Mouse (Mus musculus) kidney, embryonic 16.5 days (tissue): ENCODE results near the gene Hlx. TPM values are rescaled to one million over a fixed set of nuclear protein-coding genes. Genes with fewer than 3 reads are reported as not detected.
A peak's percentile ranks its signal among the peaks of the same experiment; 100 is the strongest.

Experiments
- ATAC-seq: fragments of 200-750 bp; cut with Nextera tagmentation; 2 replicates; pipeline ENCODE4 v1.8.0; 2017; ENCODE audit warnings: moderate TSS enrichment; ENCODE audit not compliant: low FRiP score, low TSS enrichment
- H3K27ac ChIP-seq: fragments of 300-500 bp; sonication (generic); 2 replicates; pipeline ENCODE4 v1.5.1; 2014; ENCODE audit warnings: low read length
- H3K27me3 ChIP-seq: fragments of 300-500 bp; sonication (generic); 2 replicates; pipeline ENCODE4 v1.6.1; 2014; ENCODE audit warnings: low read length, control low read depth, mixed read lengths; ENCODE audit not compliant: insufficient read depth
- H3K36me3 ChIP-seq: fragments of 300-500 bp; sonication (generic); 2 replicates; pipeline ENCODE4 v1.6.1; 2014; ENCODE audit warnings: low read length, control low read depth, mixed read lengths; ENCODE audit not compliant: insufficient read depth
- H3K4me1 ChIP-seq: fragments of 300-500 bp; sonication (generic); 2 replicates; pipeline ENCODE4 v1.6.1; 2014; ENCODE audit warnings: low read length, control low read depth, mixed read lengths; ENCODE audit not compliant: insufficient read depth
- H3K4me2 ChIP-seq: fragments of 300-500 bp; sonication (generic); replicated peaks from 2 replicates; pipeline ENCODE4 v1.6.1; 2014; ENCODE audit warnings: low read depth, low read length
- H3K4me3 ChIP-seq: fragments of 300-500 bp; sonication (generic); 2 replicates; pipeline ENCODE4 v1.5.1; 2014; ENCODE audit warnings: mild to moderate bottlenecking, low read length
- H3K9ac ChIP-seq: fragments of 300-500 bp; sonication (generic); replicated peaks from 2 replicates; pipeline ENCODE4 v1.6.1; 2014; ENCODE audit warnings: low read length
- H3K9me3 ChIP-seq: fragments of 300-500 bp; sonication (generic); 2 replicates; pipeline ENCODE4 v1.6.1; 2016; ENCODE audit warnings: low read length, control low read depth
- WGBS: fragments of 180-500 bp; shearing (Covaris S2); extraction: QIAGEN DNeasy Blood & Tissue Kit; methylation state at CpG from one replicate; pipeline ENCODE4 v1.1.7; 2014; 5-methylcytosine and 5-hydroxymethylcytosine counted together
- polyA plus RNA-seq: library from polyadenylated mRNA; unstranded; fragments of >200 nt; fragmentation: Nextera tagmentation; extraction: Ambion mirVana; gene quantifications from 2 replicates; pipeline ENCODE4 v1.2.1, GENCODE M21; 2015

The Hlx gene
- polyA plus RNA-seq = 12.8 and 13.2 TPM in 2 replicates

DNA sequence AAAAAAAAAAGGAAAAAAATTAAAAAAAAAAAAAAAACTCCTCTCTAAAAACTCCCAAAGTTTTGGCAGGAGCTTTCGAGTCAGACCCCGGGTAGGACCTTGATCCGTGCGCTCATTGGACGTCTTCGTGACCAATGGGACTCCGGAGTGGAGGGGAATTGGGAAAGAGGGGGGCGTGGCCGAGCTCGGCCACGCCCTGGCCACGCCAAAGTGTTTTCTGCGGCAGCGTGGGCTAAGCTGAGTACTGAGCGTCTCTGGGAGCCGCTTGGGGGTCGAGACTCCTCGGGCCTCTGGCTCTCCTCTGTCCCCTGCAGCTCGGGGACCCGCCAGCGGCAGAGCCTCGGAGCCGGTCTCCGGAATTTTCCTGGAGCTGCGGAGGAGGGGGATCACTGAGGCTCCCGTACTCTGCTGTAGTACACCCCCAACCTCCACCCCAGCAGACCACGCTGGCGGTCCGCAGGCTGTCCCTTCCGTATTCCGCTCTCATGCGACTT is at the start of gene Hlx:
Hlx (minus strand) TSS at position 64 of the 494 bp plus-strand sequence.
- peak within 1 kb of the TSS; percentile 87 for H3K4me2 ChIP-seq
- H3K4me3 ChIP-seq = peak within 1 kb of the TSS; percentile 60
- ATAC-seq = peak; percentile 89
- H3K27me3 ChIP-seq = peaks cover 86% of the 10 kb centered on the region
- peak within 1 kb of the TSS; percentile 69 for H3K9ac ChIP-seq
- peaks cover 23% of the 10 kb centered on the region for H3K4me1 ChIP-seq
- no peaks in the 10 kb centered on the region for H3K9me3 ChIP-seq
- peak within 1 kb of the TSS; percentile 86 for H3K27ac ChIP-seq
- no peaks in the 10 kb centered on the region for H3K36me3 ChIP-seq
- 0% methylated on average over 32 of the region's 32 CpGs for WGBS

DNA sequence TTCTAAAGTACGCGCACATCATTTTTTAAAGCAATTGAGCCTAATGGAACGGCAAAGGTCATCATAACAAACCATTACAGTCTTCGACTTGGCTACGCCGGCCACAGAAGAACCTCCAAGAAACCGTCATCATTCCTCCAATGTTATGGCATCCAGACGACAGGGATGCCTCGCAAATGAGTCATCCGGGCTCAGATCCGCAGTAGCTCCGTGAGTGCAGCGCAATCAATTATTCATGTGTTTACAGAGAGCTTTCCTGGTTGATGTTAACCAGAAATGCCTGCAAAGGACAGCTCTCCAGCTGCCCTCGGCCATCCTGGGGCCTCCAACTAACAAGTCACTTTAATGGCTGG is 49.7 kb upstream of the Hlx start:
- 47% methylated on average over 14 of the region's 14 CpGs for WGBS
- Histone ChIP-seq H3K4me1 (no peaks in the 10 kb centered on the region), H3K9me3 (no peaks in the 10 kb centered on the region), H3K9ac (no peak overlapping the region), H3K4me2 (no peak overlapping the region), H3K27me3 (peaks cover 19% of the 10 kb centered on the region), H3K4me3 (no peak overlapping the region), H3K36me3 (no peaks in the 10 kb centered on the region), H3K27ac (no peak overlapping the region)
- peak; percentile 75 for ATAC-seq

- no peaks in the 10 kb centered on the region for H3K9me3 ChIP-seq
- WGBS = 54% methylated on average over 10 of the region's 10 CpGs
- H3K27me3 ChIP-seq = peaks cover 25% of the 10 kb centered on the region
- no peaks in the 10 kb centered on the region for H3K36me3 ChIP-seq
- H3K4me3 ChIP-seq = no peak overlapping the region
- no peak overlapping the region for H3K27ac ChIP-seq
- no peak overlapping the region for H3K4me2 ChIP-seq
- H3K4me1 ChIP-seq = no peaks in the 10 kb centered on the region
- peak; percentile 64; the same call in 1 of the 2 replicates for ATAC-seq
- H3K9ac ChIP-seq = no peak overlapping the region
These were observed 49.1 kb upstream of the Hlx start for GRCm38 (mm10) chr1:184781286-184782160.

- Histone ChIP-seq H3K27ac (no peak overlapping the region), H3K4me3 (no peak overlapping the region), H3K9me3 (no peaks in the 10 kb centered on the region), H3K36me3 (no peaks in the 10 kb centered on the region), H3K4me2 (no peak overlapping the region), H3K9ac (no peak overlapping the region), H3K4me1 (0 out of 2 replicates have a peak, but pooled peaks cover 4% of the 10 kb centered on the region), H3K27me3 (peaks cover 50% of the 10 kb centered on the region)
- 92% methylated on average over 6 of the region's 6 CpGs for WGBS
- ATAC-seq = no peak
These were observed 45.7 kb upstream of the Hlx start for GRCm38 (mm10) chr1:184778157-184778556.

DNA sequence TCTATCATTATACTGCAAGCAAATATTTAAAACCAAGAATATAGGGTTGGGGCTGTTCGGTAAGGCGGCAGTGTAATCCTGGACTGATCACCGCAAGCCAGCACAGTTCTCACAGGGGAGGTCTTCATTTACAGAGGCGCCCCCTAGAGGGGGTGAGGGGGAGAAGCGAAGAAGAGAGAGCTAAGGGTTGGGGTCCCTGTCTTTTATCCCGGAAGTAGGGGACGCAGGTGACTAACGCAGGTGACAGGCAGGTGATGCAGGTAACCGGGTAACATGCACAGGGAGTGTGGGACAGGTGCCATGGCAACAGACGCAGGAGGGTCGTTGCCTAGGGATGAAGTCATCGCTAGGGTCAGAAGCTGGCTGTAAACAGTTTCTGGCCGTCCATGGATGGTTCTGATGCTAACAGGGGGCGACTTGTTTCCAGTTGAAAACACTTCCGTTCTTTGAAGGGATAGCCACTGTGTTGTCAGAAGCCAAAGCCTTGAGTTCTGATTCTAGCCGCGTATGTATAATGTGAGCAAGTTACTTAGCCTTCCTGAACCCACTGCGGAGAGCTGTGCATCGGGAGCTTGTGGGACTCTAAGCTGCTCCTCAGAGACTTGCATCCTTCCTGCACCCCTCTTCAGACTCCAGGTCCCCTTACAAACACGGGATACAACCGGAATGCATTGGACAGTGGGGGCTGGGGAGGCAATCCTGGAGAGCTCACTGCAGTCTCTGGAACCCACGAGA is 44.8 kb upstream of the Hlx start:
- no peaks in the 10 kb centered on the region for H3K9me3 ChIP-seq
- peaks cover 59% of the 10 kb centered on the region for H3K27me3 ChIP-seq
- no peaks in the 10 kb centered on the region for H3K36me3 ChIP-seq
- no peak overlapping the region for H3K9ac ChIP-seq
- H3K4me3 ChIP-seq = no peak overlapping the region
- ATAC-seq = no peak
- H3K4me2 ChIP-seq = no peak overlapping the region
- WGBS = 32% methylated on average over 22 of the region's 22 CpGs
- no peak overlapping the region for H3K27ac ChIP-seq
- H3K4me1 ChIP-seq = 0 out of 2 replicates have a peak, but pooled peaks cover 4% of the 10 kb centered on the region

DNA sequence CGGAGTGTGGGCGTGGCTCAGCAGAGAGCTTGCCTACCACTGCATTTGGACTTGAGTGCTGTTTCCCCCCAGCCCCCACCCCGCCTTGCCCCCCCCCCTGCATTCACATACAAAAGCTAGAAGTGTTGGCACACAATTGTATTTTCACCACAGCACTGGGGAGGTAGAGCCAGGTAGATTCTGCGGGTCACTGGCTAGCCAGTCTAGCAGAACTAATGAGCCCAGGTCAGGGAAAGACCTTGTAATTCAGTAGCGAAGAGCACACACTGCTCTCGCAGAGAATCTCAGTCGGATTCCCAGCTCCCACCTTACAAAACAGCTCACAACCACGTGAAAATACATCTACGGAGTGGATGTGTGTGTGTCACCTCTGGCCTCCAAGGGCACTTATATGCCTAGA is 42.9 kb upstream of the Hlx start:
- no peak overlapping the region for H3K4me3 ChIP-seq
- H3K9me3 ChIP-seq = no peaks in the 10 kb centered on the region
- WGBS = 41% methylated on average over 9 of the region's 9 CpGs
- no peak for ATAC-seq
- peaks cover 8% of the 10 kb centered on the region for H3K4me1 ChIP-seq
- no peak overlapping the region for H3K27ac ChIP-seq
- no peak overlapping the region for H3K9ac ChIP-seq
- no peak overlapping the region for H3K4me2 ChIP-seq
- H3K36me3 ChIP-seq = no peaks in the 10 kb centered on the region
- H3K27me3 ChIP-seq = peaks cover 59% of the 10 kb centered on the region

DNA sequence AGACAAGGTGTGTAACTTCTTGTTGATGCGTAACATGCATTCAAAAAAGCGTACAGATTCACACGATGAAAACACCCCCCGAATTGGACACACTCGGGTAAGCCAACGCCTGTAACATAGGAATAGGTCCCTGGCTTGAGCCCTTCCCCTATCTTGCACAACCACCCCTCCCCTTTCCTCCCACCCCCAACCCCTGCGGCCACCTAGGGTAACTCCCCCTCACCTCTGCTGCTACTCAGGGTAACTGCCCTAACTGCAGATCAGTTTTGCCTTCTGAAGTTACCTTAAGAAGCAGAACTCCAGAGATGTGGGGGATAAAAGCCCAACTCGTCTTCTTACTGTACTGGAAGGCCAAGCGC is 39.5 kb upstream of the Hlx start:
- no peak overlapping the region for H3K4me3 ChIP-seq
- H3K9ac ChIP-seq = no peak overlapping the region
- no peak overlapping the region for H3K27ac ChIP-seq
- peak; percentile 40; the same call in 1 of the 2 replicates for ATAC-seq
- no peaks in the 10 kb centered on the region for H3K36me3 ChIP-seq
- 9% methylated on average over 9 of the region's 9 CpGs for WGBS
- H3K9me3 ChIP-seq = no peaks in the 10 kb centered on the region
- H3K4me2 ChIP-seq = peak overlapping the region; percentile 17
- peaks cover 8% of the 10 kb centered on the region for H3K4me1 ChIP-seq
- peaks cover 37% of the 10 kb centered on the region for H3K27me3 ChIP-seq

DNA sequence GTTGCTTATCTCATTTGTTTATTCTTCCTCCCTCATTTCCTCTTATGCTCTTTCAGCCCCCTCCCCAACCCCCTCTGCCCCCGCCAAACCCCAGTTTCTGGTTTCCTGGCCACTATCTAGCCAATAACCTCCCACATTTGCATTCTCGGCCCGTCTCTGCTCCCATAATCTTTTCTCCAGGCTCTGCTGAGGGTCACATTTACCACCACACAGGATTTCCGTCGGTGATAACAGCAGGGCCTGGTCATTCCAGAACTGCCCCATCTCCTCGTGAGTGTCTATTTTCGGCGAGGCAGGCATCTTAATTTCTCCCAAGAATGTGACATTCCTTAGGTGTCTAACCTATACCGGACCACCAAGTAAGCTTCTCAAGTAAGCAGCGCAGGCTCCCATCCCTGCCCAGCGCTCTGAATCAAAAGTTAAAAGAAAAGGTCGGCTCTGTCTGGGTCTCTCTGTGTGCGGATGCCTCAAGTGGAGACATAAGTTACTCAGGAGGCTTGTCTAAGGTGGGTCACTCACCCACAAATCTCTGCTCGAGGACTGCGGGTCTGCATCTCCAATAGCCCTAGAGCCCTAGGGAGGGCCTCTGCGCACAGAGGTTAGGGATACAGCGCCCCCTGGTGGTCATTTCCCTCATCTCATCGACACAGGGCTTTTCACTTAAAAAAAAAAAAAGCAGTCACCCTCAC is 38.9 kb upstream of the Hlx start:
- H3K9me3 ChIP-seq = no peaks in the 10 kb centered on the region
- peak; percentile 81 for ATAC-seq
- peaks cover 8% of the 10 kb centered on the region for H3K4me1 ChIP-seq
- H3K9ac ChIP-seq = no peak overlapping the region
- 16% methylated on average over 18 of the region's 18 CpGs for WGBS
- H3K27ac ChIP-seq = no peak overlapping the region
- H3K36me3 ChIP-seq = no peaks in the 10 kb centered on the region
- H3K4me3 ChIP-seq = no peak overlapping the region
- peaks cover 32% of the 10 kb centered on the region for H3K27me3 ChIP-seq
- peak overlapping the region; percentile 17 for H3K4me2 ChIP-seq

DNA sequence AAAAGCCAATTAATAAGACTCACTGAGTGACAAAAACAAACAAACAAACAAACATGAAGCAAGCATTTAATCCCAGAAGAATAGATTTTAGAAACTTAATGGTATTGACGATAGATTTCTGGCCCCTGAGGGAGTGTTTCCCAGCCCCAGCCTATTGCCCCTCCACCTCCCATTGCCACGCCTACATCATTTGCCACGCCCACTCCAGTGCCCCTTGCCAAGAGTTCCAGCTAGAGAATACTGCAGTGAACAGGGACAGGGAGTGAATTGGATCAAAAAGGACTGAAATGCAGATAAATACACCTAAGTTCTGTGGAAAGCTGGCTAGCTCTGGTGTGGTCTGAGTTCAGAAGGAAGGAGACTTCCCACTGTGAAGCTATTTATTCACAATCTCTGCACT is 31.4 kb upstream of the Hlx start:
- Histone ChIP-seq H3K4me3 (no peak overlapping the region), H3K9me3 (no peaks in the 10 kb centered on the region), H3K27me3 (no peaks in the 10 kb centered on the region), H3K27ac (no peak overlapping the region), H3K36me3 (no peaks in the 10 kb centered on the region), H3K4me1 (no peaks in the 10 kb centered on the region), H3K9ac (no peak overlapping the region), H3K4me2 (no peak overlapping the region)
- ATAC-seq = no peak
- whole genome bisulfite sequencing = 39% methylated on average over 3 of the region's 3 CpGs
